Mouse (Mus musculus): ENCODE measurements around the gene Stxbp2. TPM values are rescaled to one million over a fixed set of nuclear protein-coding genes. Genes with fewer than 3 reads are reported as not detected.
A peak's percentile ranks its signal among the peaks of the same experiment; 100 is the strongest.

Stxbp2 gene
- polyA plus RNA-seq, 1 experiment, result 330 TPM

DNA sequence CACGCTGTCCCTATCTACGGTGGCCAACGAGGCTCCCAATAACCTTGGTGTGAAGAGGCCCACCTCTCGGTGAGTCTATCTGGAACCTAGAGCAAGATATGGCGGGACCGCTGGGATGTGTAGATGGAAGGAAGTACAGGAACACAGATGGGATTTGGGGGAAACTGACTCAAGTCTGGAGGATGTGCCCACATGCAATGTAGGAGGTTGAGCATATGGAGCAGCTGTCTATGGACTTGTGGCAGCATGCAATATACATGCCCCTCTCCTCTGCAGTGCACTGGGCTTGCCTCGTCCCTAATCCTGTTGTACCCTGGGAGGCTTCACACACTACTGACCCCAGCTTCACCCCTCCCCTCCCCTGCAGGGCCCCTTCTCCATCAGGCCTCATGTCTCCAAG, 22.9 kb upstream of the Stxbp2 start:
- Histone ChIP-seq H3K4me1 (ENCODE audit: control insufficient read depth, insufficient read depth, insufficient read length, low read length) (no peaks in the 10 kb centered on the region), H3K27me3 (ENCODE audit: control insufficient read depth, insufficient read depth, low read length) (no peaks in the 10 kb centered on the region), H3K4me3 (ENCODE audit: low read depth, low read length) (no peak overlapping the region), H3K27ac (ENCODE audit: insufficient read depth, low read depth, low read length) (no peak overlapping the region), H3K36me3 (ENCODE audit: control insufficient read depth, insufficient read depth, low read length) (peaks cover 84% of the 10 kb centered on the region)
- no peak for TF ChIP-seq CTCF (IDR thresholded peaks at IDR 0.05; ENCODE audit: extremely low read depth, insufficient read length, insufficient replicate concordance, low read depth, low read length)
- TF ChIP-seq POLR2A (IDR thresholded peaks at IDR 0.05; ENCODE audit: low read depth, low read length), result no peak
- 89% methylated on average over 7 of the region's 7 CpGs for WGBS

GRCm38 (mm10) chr8:3609046-3609815, 21.5 kb upstream of the Stxbp2 start:
- Histone ChIP-seq H3K27ac (ENCODE audit: insufficient read depth, low read depth, low read length) (no peak overlapping the region), H3K36me3 (ENCODE audit: control insufficient read depth, insufficient read depth, low read length) (peaks cover 85% of the 10 kb centered on the region), H3K27me3 (ENCODE audit: control insufficient read depth, insufficient read depth, low read length) (no peaks in the 10 kb centered on the region), H3K4me3 (ENCODE audit: low read depth, low read length) (no peak overlapping the region), H3K4me1 (ENCODE audit: control insufficient read depth, insufficient read depth, insufficient read length, low read length) (no peaks in the 10 kb centered on the region)
- TF ChIP-seq POLR2A (IDR thresholded peaks at IDR 0.05; ENCODE audit: low read depth, low read length) (no peak), CTCF (IDR thresholded peaks at IDR 0.05; ENCODE audit: extremely low read depth, insufficient read length, insufficient replicate concordance, low read depth, low read length) (no peak)
- WGBS, result 61% methylated on average over 12 of the region's 12 CpGs

GRCm38 (mm10) chr8:3609816-3610150, 21.0 kb upstream of the Stxbp2 start:
- TF ChIP-seq POLR2A (IDR thresholded peaks at IDR 0.05; ENCODE audit: low read depth, low read length) (no peak), CTCF (IDR thresholded peaks at IDR 0.05; ENCODE audit: extremely low read depth, insufficient read length, insufficient replicate concordance, low read depth, low read length) (no peak)
- Histone ChIP-seq H3K4me3 (ENCODE audit: low read depth, low read length) (no peak overlapping the region), H3K27ac (ENCODE audit: insufficient read depth, low read depth, low read length) (no peak overlapping the region), H3K36me3 (ENCODE audit: control insufficient read depth, insufficient read depth, low read length) (peaks cover 84% of the 10 kb centered on the region), H3K27me3 (ENCODE audit: control insufficient read depth, insufficient read depth, low read length) (no peaks in the 10 kb centered on the region), H3K4me1 (ENCODE audit: control insufficient read depth, insufficient read depth, insufficient read length, low read length) (no peaks in the 10 kb centered on the region)
- 77% methylated on average over 6 of the region's 6 CpGs for WGBS

DNA sequence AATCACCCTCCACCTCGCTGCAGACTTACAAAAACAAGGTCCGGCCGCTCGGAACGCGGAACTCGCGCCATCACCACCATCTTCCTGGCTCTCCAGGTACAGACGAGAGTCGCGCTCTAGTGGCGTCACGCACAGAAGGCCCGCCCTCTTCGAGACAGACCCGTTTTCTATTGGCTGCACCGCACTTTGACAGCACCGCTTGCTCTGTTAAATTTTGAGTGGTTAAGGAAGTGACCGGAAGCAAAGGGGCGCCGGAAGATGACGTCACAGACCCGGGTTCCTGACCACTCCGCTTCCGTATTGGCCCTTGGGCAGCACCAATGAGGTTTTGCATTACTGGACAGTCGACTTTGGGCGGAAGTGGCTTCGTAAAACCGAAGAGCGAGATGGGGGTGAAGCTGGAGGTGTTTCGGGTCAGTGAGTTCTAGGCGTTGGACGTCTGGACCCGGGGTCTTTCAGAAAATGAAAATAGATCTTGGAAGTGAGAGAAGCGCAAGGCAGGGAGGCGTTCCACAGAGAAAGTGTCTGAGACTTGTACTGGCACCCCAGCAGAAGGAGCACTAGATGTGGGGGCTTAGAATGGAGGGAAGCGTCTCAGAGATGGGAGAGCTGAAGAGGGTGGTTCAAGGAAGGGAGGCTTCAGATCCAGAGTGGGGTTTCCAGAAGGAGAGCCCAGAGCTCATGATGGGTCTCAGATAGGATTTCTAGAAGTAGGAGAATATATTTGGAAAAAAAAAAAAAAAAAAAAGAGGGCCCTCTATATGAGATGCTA, 9.4 kb upstream of the Stxbp2 start, which contains the start of the genes Xab2 and Pet100:
Gene Xab2, minus strand, starts transcription at position 118 of the 772 bp plus-strand sequence.
Gene Pet100, plus strand, starts transcription at position 350 of the 772 bp plus-strand sequence.
- Histone ChIP-seq H3K4me3 (ENCODE audit: low read depth, low read length) (peak within 1 kb of the TSS; percentile 73), H3K27ac (ENCODE audit: insufficient read depth, low read depth, low read length) (no peak within 1 kb of the TSS), H3K27me3 (ENCODE audit: control insufficient read depth, insufficient read depth, low read length) (no peaks in the 10 kb centered on the region), H3K36me3 (ENCODE audit: control insufficient read depth, insufficient read depth, low read length) (peaks cover 18% of the 10 kb centered on the region), H3K4me1 (ENCODE audit: control insufficient read depth, insufficient read depth, insufficient read length, low read length) (peaks cover 6% of the 10 kb centered on the region; the same call in 1 of the 2 replicates)
- WGBS, result under 1% methylated on average over 37 of the region's 37 CpGs
- TF ChIP-seq POLR2A (IDR thresholded peaks at IDR 0.05; ENCODE audit: low read depth, low read length) (peak; percentile 44; the same call in 1 of the 2 replicates), CTCF (IDR thresholded peaks at IDR 0.05; ENCODE audit: extremely low read depth, insufficient read length, insufficient replicate concordance, low read depth, low read length) (no peak)

GRCm38 (mm10) chr8:3622119-3622518, 8.6 kb upstream of the Stxbp2 start:
- no peaks in the 10 kb centered on the region for H3K27me3 ChIP-seq (ENCODE audit: control insufficient read depth, insufficient read depth, low read length)
- peaks cover 13% of the 10 kb centered on the region for H3K36me3 ChIP-seq (ENCODE audit: control insufficient read depth, insufficient read depth, low read length)
- no peak for TF ChIP-seq CTCF (IDR thresholded peaks at IDR 0.05; ENCODE audit: extremely low read depth, insufficient read length, insufficient replicate concordance, low read depth, low read length)
- no peak for TF ChIP-seq POLR2A (IDR thresholded peaks at IDR 0.05; ENCODE audit: low read depth, low read length)
- H3K27ac ChIP-seq (ENCODE audit: insufficient read depth, low read depth, low read length), result no peak overlapping the region
- 59% methylated on average over 8 of the region's 8 CpGs for WGBS
- H3K4me3 ChIP-seq (ENCODE audit: low read depth, low read length), result peak overlapping the region; percentile 20; the same call in 1 of the 2 replicates
- H3K4me1 ChIP-seq (ENCODE audit: control insufficient read depth, insufficient read depth, insufficient read length, low read length), result peaks cover 6% of the 10 kb centered on the region; the same call in 1 of the 2 replicates

- 81% methylated on average over 1 of the region's 1 CpGs for WGBS
- Histone ChIP-seq H3K27ac (ENCODE audit: insufficient read depth, low read depth, low read length) (no peak within 1 kb of the TSS), H3K27me3 (ENCODE audit: control insufficient read depth, insufficient read depth, low read length) (no peaks in the 10 kb centered on the region), H3K4me1 (ENCODE audit: control insufficient read depth, insufficient read depth, insufficient read length, low read length) (peaks cover 4% of the 10 kb centered on the region; the same call in 1 of the 2 replicates), H3K36me3 (ENCODE audit: control insufficient read depth, insufficient read depth, low read length) (0 out of 2 replicates have a peak, but pooled peaks cover 2% of the 10 kb centered on the region), H3K4me3 (ENCODE audit: low read depth, low read length) (no peak within 1 kb of the TSS)
- TF ChIP-seq POLR2A (IDR thresholded peaks at IDR 0.05; ENCODE audit: low read depth, low read length) (no peak), CTCF (IDR thresholded peaks at IDR 0.05; ENCODE audit: extremely low read depth, insufficient read length, insufficient replicate concordance, low read depth, low read length) (no peak)
Observed at GRCm38 (mm10) chr8:3625445-3625844, 5.3 kb upstream of the Stxbp2 start, which contains the start of gene Pcp2. Pcp2 (minus strand) TSS chr8:3625545.

DNA sequence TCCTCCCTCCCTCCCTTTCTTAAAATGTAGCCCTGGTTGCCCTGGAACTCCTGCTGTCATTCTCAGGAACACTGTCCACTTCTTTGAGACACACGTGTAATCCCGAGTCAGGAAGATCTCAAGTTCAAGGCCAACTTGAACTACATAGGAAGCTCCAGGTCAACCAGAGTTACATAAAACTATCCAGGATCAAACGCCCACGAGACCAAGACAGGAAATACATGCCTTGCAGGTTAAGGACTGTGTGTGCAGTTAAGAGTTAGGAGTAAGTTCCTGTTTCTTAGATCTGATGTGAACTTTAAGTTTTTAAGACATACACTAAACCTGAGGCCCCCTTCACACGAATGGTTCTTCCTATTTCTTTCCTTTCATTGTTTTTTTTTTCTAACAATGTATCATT, 3.8 kb upstream of the Stxbp2 start:
- Histone ChIP-seq H3K4me3 (ENCODE audit: low read depth, low read length) (no peak overlapping the region), H3K27me3 (ENCODE audit: control insufficient read depth, insufficient read depth, low read length) (no peaks in the 10 kb centered on the region), H3K4me1 (ENCODE audit: control insufficient read depth, insufficient read depth, insufficient read length, low read length) (peaks cover 2% of the 10 kb centered on the region; the same call in 1 of the 2 replicates), H3K27ac (ENCODE audit: insufficient read depth, low read depth, low read length) (no peak overlapping the region), H3K36me3 (ENCODE audit: control insufficient read depth, insufficient read depth, low read length) (0 out of 2 replicates have a peak, but pooled peaks cover 2% of the 10 kb centered on the region)
- no peak for TF ChIP-seq POLR2A (IDR thresholded peaks at IDR 0.05; ENCODE audit: low read depth, low read length)
- TF ChIP-seq CTCF (IDR thresholded peaks at IDR 0.05; ENCODE audit: extremely low read depth, insufficient read length, insufficient replicate concordance, low read depth, low read length), result no peak
- WGBS, result 53% methylated on average over 5 of the region's 5 CpGs
